Mouse (Mus musculus) spleen, adult 2 months (tissue): ENCODE data around the gene Rp9.

Source experiments
- CTCF ChIP-seq: fragments of 200-500 bp; IDR thresholded peaks from 2 replicates; pipeline ENCODE4 v1.5.1; 2011; ENCODE audit warnings: mild to moderate bottlenecking, inconsistent platforms; ENCODE audit not compliant: insufficient read depth, insufficient read length, insufficient replicate concordance; ENCODE audit errors: extremely low read depth
- POLR2A ChIP-seq: fragments of 200-500 bp; IDR thresholded peaks from 2 replicates; pipeline ENCODE4 v1.6.1; 2011; ENCODE audit warnings: low read depth, low read length, inconsistent platforms

DNA sequence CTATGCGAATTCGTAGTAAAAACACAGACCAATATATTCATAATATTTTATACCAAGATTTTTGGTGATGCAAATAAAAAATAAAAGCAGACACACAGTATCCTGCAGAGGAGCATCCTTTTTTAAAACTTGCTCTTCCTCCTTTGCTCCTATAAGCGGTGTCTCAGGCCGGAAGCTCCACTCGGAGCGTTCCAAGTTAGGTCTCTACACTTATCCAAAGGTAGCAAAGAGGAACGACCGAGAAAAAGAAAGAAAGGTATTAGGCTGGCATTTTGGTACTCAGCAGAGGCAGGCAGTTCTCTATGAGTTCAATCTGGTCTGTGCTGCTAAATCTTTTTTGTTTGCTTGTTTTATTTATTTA lies 664 bp downstream of the Rp9 start:
- TF ChIP-seq POLR2A: no peak
- TF ChIP-seq CTCF: no peak
